9 mouse cellular contexts compared by ENCODE assay signal in the genomic region with DNA sequence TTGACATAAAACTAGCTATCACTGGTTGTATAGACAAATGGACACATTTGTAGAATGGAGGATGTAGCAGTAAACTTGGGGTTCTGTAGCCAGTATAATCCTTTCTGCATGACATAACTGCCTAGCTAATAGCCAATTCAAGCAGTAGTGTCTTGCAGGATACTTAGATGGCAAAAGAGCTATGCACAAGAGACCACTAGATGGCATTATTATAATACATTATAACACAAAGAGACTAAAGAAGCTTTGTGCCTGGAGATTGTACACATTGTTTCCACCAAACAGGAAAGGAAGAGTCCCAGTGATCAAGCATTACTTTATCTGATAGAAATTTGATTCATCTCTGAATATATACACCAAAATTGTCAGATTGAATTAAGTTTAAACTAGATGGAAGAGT. TPM values are rescaled to one million over a fixed set of nuclear protein-coding genes. Genes with fewer than 3 reads are reported as not detected.
A peak's percentile ranks its signal among the peaks of the same experiment; 100 is the strongest.
DNase-seq lines count a peak whose midpoint lies in the region; ATAC-seq and TF ChIP-seq lines count a peak whose summit lies in the region.
"Had no signal": no experiment of that assay in that cellular context is flagged by ENCODE, and none has a peak within 500 bp of the region (broad histone marks: within the 10 kb centered on the region; RNA-seq: fewer than 3 reads in every experiment).

No protein-coding gene starts in this region.

- H3K36me3 ChIP-seq in forebrain, embryonic 14.5 days (ENCODE audit: control insufficient read depth, insufficient read depth, low read length) = no peaks in the 10 kb centered on the region
- no peaks in the 10 kb centered on the region for H3K36me3 ChIP-seq in forebrain, embryonic 12.5 days (replicated peaks)
- no peaks in the 10 kb centered on the region for H3K36me3 ChIP-seq in thymus, adult 2 months (ENCODE audit: control insufficient read depth, insufficient read depth, low read length)
- H3K36me3 ChIP-seq: hindbrain, embryonic 10.5 days had no signal

- ATAC-seq in forebrain, embryonic 14.5 days = no peak
- no peak for ATAC-seq in forebrain, embryonic 12.5 days (ENCODE audit: low FRiP score)
- ATAC-seq in neutrophil, adult 5-6 weeks (ENCODE audit: extremely low read depth, insufficient number of reproducible peaks, low FRiP score, poor library complexity, severe bottlenecking) = peak; percentile 51; the same call in 1 of the 2 replicates
- no peak for ATAC-seq in erythroblast, adult 5-6 weeks (replicated peaks; ENCODE audit: low FRiP score, poor library complexity, severe bottlenecking)

- no peaks in the 10 kb centered on the region for H3K27me3 ChIP-seq in forebrain, embryonic 14.5 days (replicated peaks; ENCODE audit: control insufficient read depth, insufficient read depth, low read length)
- H3K27me3 ChIP-seq in forebrain, embryonic 12.5 days = no peaks in the 10 kb centered on the region
- H3K27me3 ChIP-seq in thymus, adult 2 months (ENCODE audit: control insufficient read depth, insufficient read depth, low read length) = no peaks in the 10 kb centered on the region

- no peaks in the 10 kb centered on the region for H3K9me3 ChIP-seq in forebrain, embryonic 14.5 days (replicated peaks; ENCODE audit: control insufficient read depth, low read length)
- no peaks in the 10 kb centered on the region for H3K9me3 ChIP-seq in forebrain, embryonic 12.5 days
- H3K9me3 ChIP-seq: hindbrain, embryonic 10.5 days had no signal

- TF ChIP-seq POLR2A in lung, adult 2 months (IDR thresholded peaks at IDR 0.05; ENCODE audit: borderline replicate concordance, extremely low read depth, low read depth, low read length) = no peak
- no peak for TF ChIP-seq POLR2A in thymus, adult 2 months (IDR thresholded peaks at IDR 0.05; ENCODE audit: control insufficient read depth, extremely low read depth, insufficient read depth, low read length, poor library complexity)

- no peak overlapping the region for H3K9ac ChIP-seq in forebrain, embryonic 14.5 days (ENCODE audit: low read length)
- no peak overlapping the region for H3K9ac ChIP-seq in forebrain, embryonic 12.5 days

- H3K4me3 ChIP-seq in forebrain, embryonic 14.5 days (ENCODE audit: low read depth, low read length) = no peak overlapping the region
- H3K4me3 ChIP-seq in forebrain, embryonic 12.5 days (replicated peaks) = no peak overlapping the region
- no peak overlapping the region for H3K4me3 ChIP-seq in lung, adult 2 months (replicated peaks; ENCODE audit: extremely low read depth, low read depth, low read length)
- H3K4me3 ChIP-seq in thymus, adult 2 months (ENCODE audit: control insufficient read depth, insufficient read depth, low read length) = no peak overlapping the region
- H3K4me3 ChIP-seq: hindbrain, embryonic 10.5 days had no signal

- no peak overlapping the region for H3K4me2 ChIP-seq in forebrain, embryonic 14.5 days (ENCODE audit: low read length)
- H3K4me2 ChIP-seq in forebrain, embryonic 12.5 days = no peak overlapping the region

- H3K4me1 ChIP-seq in forebrain, embryonic 14.5 days (ENCODE audit: control insufficient read depth, insufficient read depth, low read length) = no peaks in the 10 kb centered on the region
- H3K4me1 ChIP-seq in forebrain, embryonic 12.5 days = no peaks in the 10 kb centered on the region
- H3K4me1 ChIP-seq in lung, adult 2 months (ENCODE audit: control insufficient read depth, insufficient read depth, low read length) = no peaks in the 10 kb centered on the region; the same call in 1 of the 2 replicates
- H3K4me1 ChIP-seq in thymus, adult 2 months (replicated peaks; ENCODE audit: control insufficient read depth, insufficient read depth, low read length) = no peaks in the 10 kb centered on the region
- H3K4me1 ChIP-seq: hindbrain, embryonic 10.5 days had no signal

- H3K27ac ChIP-seq in forebrain, embryonic 14.5 days (ENCODE audit: low read depth, low read length) = no peak overlapping the region
- H3K27ac ChIP-seq in forebrain, embryonic 12.5 days = no peak overlapping the region
- H3K27ac ChIP-seq in thymus, adult 2 months (ENCODE audit: control insufficient read depth, insufficient read depth, low read length) = no peak overlapping the region
- H3K27ac ChIP-seq: hindbrain, embryonic 10.5 days had no signal

- peak; percentile 64 for DNase-seq in forebrain, embryonic 14.5 days (ENCODE audit: low spot score)
- no peak for DNase-seq in lung, adult 2 months
- no peak for DNase-seq in lung, postnatal 14 days
- peak; percentile 21 for DNase-seq in R1 (ENCODE audit: low read depth, low spot score)
- DNase-seq in thymus, adult 2 months = no peak

- 0 out of 2 replicates have a peak, but pooled peaks have one; percentile 0 for TF ChIP-seq CTCF in lung, adult 2 months (IDR thresholded peaks at IDR 0.05; ENCODE audit: insufficient read depth, low read length)
- no peak for TF ChIP-seq CTCF in thymus, adult 2 months (IDR thresholded peaks at IDR 0.05; ENCODE audit: borderline replicate concordance, control insufficient read depth, extremely low read depth, insufficient read depth, low read length, poor library complexity)

RNA-seq across cellular contexts. Expression of gene Mrpl17, which starts 5.8 kb away (rescaled TPM):
- polyA plus RNA-seq in forebrain, embryonic 14.5 days (2014; fragmentation: Nextera tagmentation; extraction: Ambion mirVana) = 182 and 221 TPM in 2 replicates
- polyA plus RNA-seq in forebrain, embryonic 12.5 days (2016; fragmentation: Nextera tagmentation; extraction: Ambion mirVana) = 231 and 236 TPM in 2 replicates
- 142 and 172 TPM in 2 replicates for polyA plus RNA-seq in lung, adult 2 months (2012; rRNA removed)
- 32.5 and 44.4 TPM in 2 replicates for total RNA-seq in neutrophil, adult 5-6 weeks (2017)
- total RNA-seq in erythroblast, adult 5-6 weeks (2015; ENCODE audit: low replicate concordance) = 52.9 and 69.0 TPM in 2 replicates
- total RNA-seq in erythroblast, adult 5-6 weeks (2017; ENCODE audit: low replicate concordance) = 13.7 and 34.7 TPM in 2 replicates
- polyA plus RNA-seq in thymus, adult 2 months (2012; rRNA removed) = 140 and 157 TPM in 2 replicates

RNA-seq across cellular contexts. Expression of gene Dchs1, which starts 29.3 kb away (rescaled TPM):
- polyA plus RNA-seq in forebrain, embryonic 14.5 days (2014; fragmentation: Nextera tagmentation; extraction: Ambion mirVana) = 18.3 and 21.7 TPM in 2 replicates
- 22.9 and 25.0 TPM in 2 replicates for polyA plus RNA-seq in forebrain, embryonic 12.5 days (2016; fragmentation: Nextera tagmentation; extraction: Ambion mirVana)
- polyA plus RNA-seq in lung, adult 2 months (2012; rRNA removed) = 13.9 and 14.8 TPM in 2 replicates
- not detected in 2 replicates for total RNA-seq in neutrophil, adult 5-6 weeks (2017)
- not detected in 2 replicates for total RNA-seq in erythroblast, adult 5-6 weeks (2015; ENCODE audit: low replicate concordance)
- 0.17 TPM in 1 of 2 replicates, not detected in the other for total RNA-seq in erythroblast, adult 5-6 weeks (2017; ENCODE audit: low replicate concordance)
- polyA plus RNA-seq in thymus, adult 2 months (2012; rRNA removed) = 2.0 and 2.1 TPM in 2 replicates

Comparison
In these comparisons a context has a peak if more than half of its experiments do, and no peak if none do; other contexts are left out.
1. DNase-seq: peak in forebrain, embryonic 14.5 days (single experiment) and R1 (single experiment); none in lung, adult 2 months (single experiment), lung, postnatal 14 days (single experiment) and thymus, adult 2 months (single experiment).